Mouse (Mus musculus) ES-Bruce4 (cell line): ENCODE results near the gene Dpysl4.

Source experiments
- CTCF ChIP-seq: IDR thresholded peaks from one replicate; pipeline ENCODE4 v1.8.1; 2011; ENCODE audit warnings: low read depth, low read length
- EP300 ChIP-seq: IDR thresholded peaks from 2 replicates; pipeline ENCODE4 v1.6.1; 2011; ENCODE audit warnings: low read depth, low read length; ENCODE audit not compliant: insufficient read depth

- peak; percentile 84 for TF ChIP-seq CTCF
- TF ChIP-seq EP300: no peak
Measured at GRCm38 (mm10) chr7:139063406-139063805, 22.4 kb upstream of the Dpysl4 start.
